Mouse (Mus musculus): Measurements from ENCODE around the gene Il25. TPM values are rescaled to one million over a fixed set of nuclear protein-coding genes. Genes with fewer than 3 reads are reported as not detected.
"Not testable (repeated sequence)": the region's sequence is repeated elsewhere in the genome, so short reads cannot be mapped to it uniquely, and the experiment has no call there.

Il25 gene
- polyA plus RNA-seq, 1 experiment: not detected

DNA sequence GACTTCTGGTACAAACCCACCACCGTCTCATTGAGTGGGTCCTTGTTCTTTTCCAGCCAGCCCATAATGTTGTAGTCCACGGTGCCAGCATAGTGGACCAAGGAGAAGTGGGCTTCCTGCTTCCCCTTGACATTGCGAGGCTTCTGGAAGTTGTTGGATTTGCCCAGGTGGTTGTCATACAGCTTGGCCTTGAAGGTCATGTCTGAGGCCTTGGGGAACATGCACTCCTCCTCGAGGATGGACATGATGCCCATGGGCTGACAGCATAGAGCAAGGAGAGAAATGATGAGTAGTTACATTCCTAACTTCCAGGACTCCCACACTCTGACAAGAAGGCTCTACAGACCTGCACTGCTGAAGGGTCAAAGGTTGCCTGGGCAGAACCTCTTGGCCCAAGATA lies 26.0 kb downstream of the Il25 start:
- Histone ChIP-seq H3K4me3 (ENCODE audit: insufficient read depth, low read depth, low read length) (no peak overlapping the region), H3K27ac (replicated peaks; ENCODE audit: low read depth, low read length) (no peak overlapping the region), H3K4me1 (ENCODE audit: control insufficient read depth, insufficient read depth, insufficient read length, low read length) (no peaks in the 10 kb centered on the region)

DNA sequence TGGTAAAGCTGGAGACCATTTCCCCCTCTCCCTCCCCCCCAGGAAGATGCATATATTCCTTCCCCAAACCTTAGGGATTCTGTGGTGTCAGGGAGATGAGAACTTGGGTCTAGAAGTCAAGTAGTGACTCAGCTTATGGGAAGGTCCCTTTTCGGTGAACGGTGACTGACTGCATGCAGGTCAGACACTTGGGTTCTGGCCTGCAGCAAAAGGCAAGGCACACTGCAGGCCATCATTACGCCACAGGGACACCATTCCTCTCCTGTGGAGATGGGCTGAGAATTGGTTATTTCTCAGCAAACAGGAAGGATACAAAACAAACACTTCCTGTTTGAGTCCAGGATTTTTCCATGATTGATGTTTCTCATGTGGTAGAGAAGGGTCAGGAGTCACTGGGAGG lies 26.7 kb downstream of the Il25 start:
- no peaks in the 10 kb centered on the region for H3K4me1 ChIP-seq (ENCODE audit: control insufficient read depth, insufficient read depth, insufficient read length, low read length)
- H3K4me3 ChIP-seq (ENCODE audit: insufficient read depth, low read depth, low read length): no peak overlapping the region

DNA sequence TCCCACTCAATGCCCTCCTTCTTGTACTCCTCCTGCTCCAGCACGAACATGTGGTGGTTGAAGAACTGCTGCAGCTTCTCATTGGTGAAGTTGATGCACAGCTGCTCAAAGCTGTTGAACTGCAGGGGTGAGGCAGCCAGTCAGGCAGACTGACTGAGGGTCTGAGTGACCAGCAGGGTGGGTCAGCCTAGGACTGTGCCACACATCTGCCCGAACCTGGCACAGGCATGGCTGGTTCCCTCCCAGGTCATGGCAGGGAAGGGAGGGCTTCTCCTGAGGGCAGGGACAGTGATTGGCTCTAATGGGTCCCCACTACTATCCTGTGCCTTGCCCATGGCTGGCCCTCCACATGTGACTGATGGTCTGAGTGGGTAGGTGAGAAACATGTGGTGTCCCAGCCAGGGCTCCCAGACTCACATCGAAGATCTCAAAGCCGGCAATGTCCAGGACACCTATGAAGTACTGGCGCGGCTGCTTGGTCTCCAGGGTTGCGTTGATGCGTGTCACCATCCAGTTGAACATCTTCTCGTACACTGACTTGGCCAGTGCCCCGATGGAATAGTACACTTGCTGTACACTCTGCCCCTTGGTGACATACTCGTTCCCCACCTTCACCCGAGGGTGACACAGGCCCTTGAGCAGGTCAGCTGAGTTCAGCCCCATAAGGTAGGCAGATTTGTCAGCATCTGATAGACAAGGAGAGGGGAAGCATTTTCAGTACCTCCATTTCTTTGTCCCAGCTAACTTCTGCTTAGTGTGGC lies 27.5 kb downstream of the Il25 start:
- not testable (repeated sequence) for H3K4me3 ChIP-seq (ENCODE audit: insufficient read depth, low read depth, low read length); H3K4me1 ChIP-seq (ENCODE audit: control insufficient read depth, insufficient read depth, insufficient read length, low read length); H3K27ac ChIP-seq (replicated peaks; ENCODE audit: low read depth, low read length)

More for the DNA sequence above, 26.7 kb downstream of the Il25 start:
- H3K27ac ChIP-seq (replicated peaks; ENCODE audit: low read depth, low read length): no peak overlapping the region

DNA sequence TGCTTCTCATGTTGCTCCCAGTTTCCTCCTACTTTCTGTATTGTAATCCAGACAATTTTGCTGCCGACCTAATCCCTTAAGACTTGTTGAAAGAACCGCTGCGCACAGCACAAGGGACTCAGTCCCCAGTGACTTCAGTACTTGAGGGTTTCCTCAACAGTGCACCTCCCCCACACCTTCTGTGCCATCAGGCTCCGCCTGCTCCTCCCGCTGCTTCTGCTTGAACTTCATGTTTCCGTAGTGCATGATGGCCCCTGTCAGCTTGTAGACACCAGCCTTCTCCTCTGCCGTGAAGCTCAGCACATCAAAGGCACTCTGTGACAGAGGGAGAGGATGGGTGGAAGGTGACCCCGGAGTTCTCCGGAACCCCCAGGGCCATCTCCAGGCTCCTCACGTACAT lies 28.3 kb downstream of the Il25 start:
- no peak overlapping the region for H3K4me3 ChIP-seq (ENCODE audit: insufficient read depth, low read depth, low read length)
- no peak overlapping the region for H3K27ac ChIP-seq (replicated peaks; ENCODE audit: low read depth, low read length)
- no peaks in the 10 kb centered on the region for H3K4me1 ChIP-seq (ENCODE audit: control insufficient read depth, insufficient read depth, insufficient read length, low read length)

DNA sequence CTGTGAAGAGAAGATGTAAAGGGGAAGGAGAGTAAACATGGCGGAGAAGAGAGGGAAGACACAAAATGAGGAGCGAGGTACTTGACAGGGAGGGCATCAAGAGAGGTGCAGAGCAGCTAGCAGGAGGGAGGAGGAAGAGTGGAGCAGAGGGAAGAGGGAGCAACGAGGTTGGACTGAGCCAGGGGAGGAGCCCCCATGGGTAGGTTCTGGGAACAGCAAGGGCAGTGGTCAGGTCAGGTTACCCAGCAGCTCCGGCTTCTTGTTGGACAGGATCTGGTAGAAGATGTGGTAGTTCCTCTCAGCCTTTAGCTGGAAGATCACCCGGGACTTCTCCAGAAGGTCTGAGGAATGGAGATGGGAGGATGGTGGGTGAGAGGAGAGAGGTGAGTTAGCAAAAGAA lies 29.0 kb downstream of the Il25 start:
- no peak overlapping the region for H3K4me3 ChIP-seq (ENCODE audit: insufficient read depth, low read depth, low read length)

DNA sequence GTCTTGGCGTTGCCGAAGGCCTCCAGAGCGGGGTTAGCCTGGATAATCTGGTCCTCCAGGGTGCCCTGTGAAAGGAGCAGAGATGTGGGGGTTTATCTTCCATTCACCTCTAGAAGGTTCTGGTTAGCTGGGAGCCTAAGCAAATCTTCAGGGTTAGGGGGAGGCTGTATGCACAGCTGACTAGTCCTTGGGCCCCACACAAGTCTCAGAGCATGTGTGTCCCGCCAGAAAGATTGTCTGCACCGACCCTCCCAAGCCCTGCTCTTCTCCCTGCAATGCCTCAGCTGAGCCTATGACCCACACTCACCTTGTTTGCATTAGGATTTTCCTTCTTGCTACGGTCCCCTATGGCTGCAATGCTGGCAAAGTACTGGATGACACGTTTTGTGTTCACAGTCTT lies 30.2 kb downstream of the Il25 start:
- Histone ChIP-seq H3K4me1 (ENCODE audit: control insufficient read depth, insufficient read depth, insufficient read length, low read length) (no peaks in the 10 kb centered on the region), H3K27ac (replicated peaks; ENCODE audit: low read depth, low read length) (no peak overlapping the region), H3K4me3 (ENCODE audit: insufficient read depth, low read depth, low read length) (no peak overlapping the region)

More for the DNA sequence above, 29.0 kb downstream of the Il25 start:
- no peak overlapping the region for H3K27ac ChIP-seq (replicated peaks; ENCODE audit: low read depth, low read length)
- no peaks in the 10 kb centered on the region for H3K4me1 ChIP-seq (ENCODE audit: control insufficient read depth, insufficient read depth, insufficient read length, low read length)

DNA sequence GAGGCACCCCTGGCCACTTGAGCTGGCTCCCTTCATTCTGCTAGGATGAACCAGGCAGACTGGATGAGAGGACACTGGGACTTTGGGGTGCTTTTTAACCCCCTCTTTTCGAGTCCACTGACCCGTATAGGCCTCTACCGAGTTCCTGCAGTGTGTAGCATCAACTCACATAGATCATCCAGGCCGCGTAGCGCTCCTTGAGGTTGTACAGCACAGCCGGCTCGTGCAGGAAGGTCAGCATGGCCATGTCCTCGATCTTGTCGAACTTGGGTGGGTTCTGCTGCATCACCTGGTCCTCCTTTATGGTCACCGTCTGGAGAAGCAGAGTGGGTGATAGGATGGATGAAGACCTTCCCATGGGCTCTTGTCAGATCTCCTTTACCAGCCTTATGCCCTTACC lies 31.2 kb downstream of the Il25 start:
- no peaks in the 10 kb centered on the region for H3K4me1 ChIP-seq (ENCODE audit: control insufficient read depth, insufficient read depth, insufficient read length, low read length)
- no peak overlapping the region for H3K4me3 ChIP-seq (ENCODE audit: insufficient read depth, low read depth, low read length)
- H3K27ac ChIP-seq (replicated peaks; ENCODE audit: low read depth, low read length): no peak overlapping the region

DNA sequence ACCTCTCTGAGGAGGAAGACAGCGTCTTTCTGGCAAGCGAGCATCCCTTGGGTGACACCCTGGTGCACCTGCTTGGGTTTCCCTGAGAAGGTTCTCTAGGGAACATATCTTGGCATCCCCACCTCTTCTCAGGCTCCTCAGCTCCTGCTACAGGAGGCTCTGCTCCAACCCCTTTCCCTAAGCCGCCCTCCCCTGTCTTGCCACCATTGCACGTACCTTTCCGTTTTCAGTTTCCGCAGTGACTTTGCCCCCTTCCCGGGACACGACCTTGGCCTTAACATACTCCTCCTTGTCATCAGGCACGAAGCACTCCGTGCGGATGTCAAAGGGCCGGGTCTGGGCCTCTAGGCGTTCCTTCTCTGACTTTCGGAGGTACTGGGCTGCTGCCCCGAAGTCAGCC lies 32.5 kb downstream of the Il25 start:
- Histone ChIP-seq H3K4me1 (ENCODE audit: control insufficient read depth, insufficient read depth, insufficient read length, low read length) (no peaks in the 10 kb centered on the region), H3K27ac (replicated peaks; ENCODE audit: low read depth, low read length) (no peak overlapping the region), H3K4me3 (ENCODE audit: insufficient read depth, low read depth, low read length) (no peak overlapping the region)

DNA sequence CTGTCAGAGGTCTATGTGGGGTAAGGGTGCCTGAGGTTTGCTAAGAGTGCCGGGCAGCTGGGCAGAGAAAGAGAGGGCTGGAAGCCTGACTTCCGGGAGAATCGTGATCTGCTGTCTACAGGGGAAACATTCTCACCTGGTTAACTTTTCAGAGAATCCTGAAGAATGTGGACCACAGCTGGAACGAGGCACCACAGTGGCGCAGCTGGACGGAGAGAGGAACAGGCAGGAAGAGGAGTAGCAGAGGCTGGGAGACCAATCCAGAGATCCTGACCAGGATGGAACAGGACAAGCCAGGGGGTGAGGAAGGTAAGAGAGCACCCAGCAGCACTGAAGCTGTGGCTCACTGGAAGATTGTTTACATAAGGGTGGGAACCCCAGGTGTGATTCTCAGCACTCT lies 33.1 kb downstream of the Il25 start:
- H3K4me3 ChIP-seq (ENCODE audit: insufficient read depth, low read depth, low read length): no peak overlapping the region
- no peak overlapping the region for H3K27ac ChIP-seq (replicated peaks; ENCODE audit: low read depth, low read length)
- H3K4me1 ChIP-seq (ENCODE audit: control insufficient read depth, insufficient read depth, insufficient read length, low read length): no peaks in the 10 kb centered on the region

DNA sequence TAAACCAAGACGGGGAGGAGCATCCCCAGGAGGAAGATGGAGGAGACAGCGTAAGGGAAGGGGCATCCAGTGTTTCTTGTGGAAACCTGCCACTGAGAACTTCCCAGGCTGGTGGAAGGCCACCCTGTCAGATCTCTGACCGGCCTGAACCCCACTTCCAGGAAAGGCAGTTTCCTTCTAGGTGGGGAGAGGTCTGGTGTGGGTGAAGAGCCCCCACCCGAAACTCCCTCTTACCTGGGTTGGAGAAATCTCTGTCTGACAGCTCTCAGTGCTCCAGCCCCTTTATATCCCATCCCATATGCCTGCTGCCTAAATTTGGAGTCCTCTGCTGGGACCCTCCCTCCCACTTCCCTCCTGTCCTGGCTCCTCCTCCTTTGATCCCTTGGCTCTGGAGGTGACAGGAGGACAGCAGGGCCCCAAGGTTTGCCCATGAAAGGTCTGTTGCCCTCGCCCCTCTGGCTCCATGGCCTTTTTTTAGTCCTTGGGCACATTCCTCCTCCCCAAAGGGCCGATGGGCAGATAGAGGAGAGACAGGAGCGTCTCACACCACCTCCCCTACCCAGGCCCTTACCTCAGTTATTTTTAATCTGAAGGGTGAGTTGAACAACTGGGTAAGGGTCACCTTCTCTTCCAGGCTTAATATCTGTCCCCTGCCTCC lies 34.0 kb downstream of the Il25 start, which contains the start of gene Myh6:
Myh6 (minus strand) TSS at position 608 of the 658 bp plus-strand sequence.
- Histone ChIP-seq H3K4me3 (ENCODE audit: insufficient read depth, low read depth, low read length) (no peak within 1 kb of the TSS), H3K4me1 (ENCODE audit: control insufficient read depth, insufficient read depth, insufficient read length, low read length) (no peaks in the 10 kb centered on the region), H3K27ac (replicated peaks; ENCODE audit: low read depth, low read length) (no peak within 1 kb of the TSS)

DNA sequence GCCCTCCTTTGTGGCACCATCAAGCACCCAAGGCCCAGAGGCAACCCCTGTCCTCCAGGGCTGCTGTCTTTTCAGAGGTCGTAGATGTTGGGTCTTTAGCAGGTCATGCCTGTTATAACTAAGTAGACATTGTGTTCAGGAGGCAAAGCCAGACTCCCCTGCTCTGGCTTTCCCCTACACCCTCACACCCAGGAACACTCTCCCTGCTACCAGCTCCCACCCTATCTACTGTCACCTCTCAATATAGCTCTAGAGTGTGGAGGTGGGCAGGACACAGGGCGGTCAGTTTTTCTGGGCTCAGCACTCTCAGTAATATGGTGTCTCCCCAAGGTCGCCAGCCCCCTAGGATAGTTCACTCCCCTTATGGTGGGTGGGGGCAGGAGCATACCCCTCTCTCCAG lies 35.4 kb downstream of the Il25 start:
- Histone ChIP-seq H3K4me1 (ENCODE audit: control insufficient read depth, insufficient read depth, insufficient read length, low read length) (no peaks in the 10 kb centered on the region), H3K27ac (replicated peaks; ENCODE audit: low read depth, low read length) (no peak overlapping the region), H3K4me3 (ENCODE audit: insufficient read depth, low read depth, low read length) (no peak overlapping the region)

DNA sequence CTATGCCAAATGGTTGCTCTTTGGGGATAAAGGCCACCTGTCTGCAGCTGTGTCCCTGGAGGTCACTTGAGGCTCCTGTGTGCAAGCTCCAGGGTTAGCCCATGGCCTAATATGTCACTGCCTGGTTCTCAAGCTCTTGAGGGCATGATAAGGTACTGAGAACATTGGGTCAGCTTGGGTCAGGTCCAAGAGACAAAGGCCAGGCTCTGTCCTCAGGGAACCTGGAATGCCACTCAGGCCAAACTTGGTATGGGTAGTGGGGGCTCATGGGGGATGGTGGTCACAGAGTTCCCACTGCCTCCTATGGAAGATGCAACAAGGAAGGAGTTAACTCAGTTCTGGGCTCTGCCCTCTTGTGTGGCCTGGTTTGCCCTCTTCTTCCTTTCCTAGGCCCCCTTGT lies 35.8 kb downstream of the Il25 start:
- Histone ChIP-seq H3K4me3 (ENCODE audit: insufficient read depth, low read depth, low read length) (no peak overlapping the region), H3K27ac (replicated peaks; ENCODE audit: low read depth, low read length) (no peak overlapping the region), H3K4me1 (ENCODE audit: control insufficient read depth, insufficient read depth, insufficient read length, low read length) (no peaks in the 10 kb centered on the region)

DNA sequence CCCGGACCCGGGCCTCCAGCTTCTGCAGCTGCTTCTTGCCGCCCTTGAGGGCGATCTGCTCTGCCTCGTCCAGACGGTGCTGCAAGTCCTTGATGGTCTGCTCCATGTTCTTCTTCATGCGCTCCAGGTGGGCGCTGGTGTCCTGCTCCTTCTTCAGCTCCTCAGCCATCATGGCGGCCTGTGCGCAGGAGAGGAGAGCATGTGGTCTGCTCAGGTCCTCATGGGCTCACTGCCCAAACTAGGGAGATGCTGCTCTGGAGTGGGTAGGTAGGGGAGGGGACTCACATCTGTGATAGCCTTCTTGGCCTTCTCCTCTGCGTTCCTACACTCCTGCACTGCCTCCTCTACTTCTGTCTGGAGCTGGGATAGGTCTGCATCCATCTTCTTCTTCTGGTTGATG lies 40.3 kb downstream of the Il25 start:
- H3K27ac ChIP-seq (replicated peaks; ENCODE audit: low read depth, low read length); H3K4me1 ChIP-seq (ENCODE audit: control insufficient read depth, insufficient read depth, insufficient read length, low read length); H3K4me3 ChIP-seq (ENCODE audit: insufficient read depth, low read depth, low read length): not testable (repeated sequence)

DNA sequence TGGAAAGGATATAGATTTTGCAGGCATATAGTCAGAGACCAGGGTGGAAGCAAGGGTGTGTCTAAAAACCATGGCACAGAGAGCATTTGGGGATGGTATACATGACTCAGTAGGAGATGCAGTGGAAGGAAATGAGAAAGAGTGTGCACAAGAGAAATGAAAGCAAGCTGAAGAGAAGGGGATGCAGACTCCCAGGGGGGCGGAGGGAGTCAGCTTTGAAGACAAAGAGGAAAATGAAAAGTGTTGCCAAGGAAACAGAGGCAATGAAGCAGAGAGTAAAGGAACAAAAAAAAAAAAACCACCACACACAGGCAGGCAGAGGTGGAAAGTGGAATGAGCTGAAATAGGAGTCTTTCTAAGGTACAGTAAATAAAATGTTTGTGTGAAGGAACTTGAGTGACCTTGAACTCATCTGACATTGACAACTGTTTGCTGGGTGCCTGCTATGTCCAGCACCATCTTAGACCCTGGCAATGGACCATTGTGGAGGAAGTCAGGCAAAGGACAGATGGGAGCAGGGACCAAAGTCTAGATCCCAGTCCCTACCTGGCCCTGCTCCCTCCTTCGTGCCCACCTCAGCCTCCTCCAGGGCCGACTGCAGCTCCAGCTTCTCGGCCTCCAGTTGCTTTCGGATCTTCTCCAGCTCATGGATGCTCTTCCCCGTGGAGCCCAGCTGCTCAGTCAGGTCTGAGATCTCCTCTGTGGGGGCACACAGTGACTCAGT lies 41.7 kb downstream of the Il25 start:
- no peak overlapping the region for H3K4me3 ChIP-seq (ENCODE audit: insufficient read depth, low read depth, low read length)
- no peaks in the 10 kb centered on the region for H3K4me1 ChIP-seq (ENCODE audit: control insufficient read depth, insufficient read depth, insufficient read length, low read length)
- no peak overlapping the region for H3K27ac ChIP-seq (replicated peaks; ENCODE audit: low read depth, low read length)

DNA sequence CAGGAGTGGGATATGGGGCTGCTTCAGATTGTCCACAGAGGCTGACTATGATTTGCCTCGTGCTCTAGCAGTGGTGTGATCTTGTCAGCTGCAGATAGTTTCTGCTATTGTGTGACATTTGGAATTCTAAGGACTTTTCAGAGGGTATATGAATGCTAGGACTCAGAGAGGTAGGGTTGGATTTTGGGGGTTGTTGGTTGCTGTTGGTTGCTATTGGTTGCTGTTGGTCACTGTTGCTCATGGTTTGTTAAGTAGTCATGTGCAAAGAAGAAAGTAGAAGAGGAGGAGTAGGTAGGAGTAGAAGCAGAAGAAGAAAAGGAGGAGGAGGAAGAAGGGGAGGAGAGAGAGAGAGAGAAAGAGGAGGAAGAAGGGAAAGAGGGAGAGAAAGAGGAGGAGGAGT lies 44.1 kb downstream of the Il25 start, which contains the start of gene Gm17428:
Gm17428 (plus strand) TSS at position 301 of the 400 bp plus-strand sequence.
- no peaks in the 10 kb centered on the region for H3K4me1 ChIP-seq (ENCODE audit: control insufficient read depth, insufficient read depth, insufficient read length, low read length)
- no peak within 1 kb of the TSS for H3K4me3 ChIP-seq (ENCODE audit: insufficient read depth, low read depth, low read length)
- no peak within 1 kb of the TSS for H3K27ac ChIP-seq (replicated peaks; ENCODE audit: low read depth, low read length)
